Mouse (Mus musculus): Measurements from ENCODE around the gene Sntb2. TPM values are rescaled to one million over a fixed set of nuclear protein-coding genes. Genes with fewer than 3 reads are reported as not detected.
"Not testable (repeated sequence)": the region's sequence is repeated elsewhere in the genome, so short reads cannot be mapped to it uniquely, and the experiment has no call there.

Gene Sntb2
- polyA plus RNA-seq, 1 experiment from 2014 or later, result 18.7 TPM

GRCm38 (mm10) chr8:106974754-106975153 is 39.2 kb downstream of the Sntb2 start:
- no peak overlapping the region for H3K4me3 ChIP-seq (ENCODE audit: low read length)
- no peaks in the 10 kb centered on the region for H3K27me3 ChIP-seq (ENCODE audit: control insufficient read depth, insufficient read depth, low read length)
- H3K27ac ChIP-seq (ENCODE audit: low read depth, low read length), result no peak overlapping the region
- no peaks in the 10 kb centered on the region for H3K9me3 ChIP-seq (ENCODE audit: control insufficient read depth, low read length)
- no peak overlapping the region for H3K9ac ChIP-seq (ENCODE audit: low read depth, low read length)
- WGBS, result 72% methylated on average over 7 of the region's 7 CpGs
- no peak overlapping the region for H3K4me2 ChIP-seq (replicated peaks; ENCODE audit: low read depth, low read length)
- no peaks in the 10 kb centered on the region for H3K36me3 ChIP-seq (ENCODE audit: control insufficient read depth, insufficient read depth, low read length)
- no peak for ATAC-seq (ENCODE audit: low FRiP score, low TSS enrichment)
- H3K4me1 ChIP-seq (ENCODE audit: control insufficient read depth, insufficient read depth, low read length), result no peaks in the 10 kb centered on the region

DNA sequence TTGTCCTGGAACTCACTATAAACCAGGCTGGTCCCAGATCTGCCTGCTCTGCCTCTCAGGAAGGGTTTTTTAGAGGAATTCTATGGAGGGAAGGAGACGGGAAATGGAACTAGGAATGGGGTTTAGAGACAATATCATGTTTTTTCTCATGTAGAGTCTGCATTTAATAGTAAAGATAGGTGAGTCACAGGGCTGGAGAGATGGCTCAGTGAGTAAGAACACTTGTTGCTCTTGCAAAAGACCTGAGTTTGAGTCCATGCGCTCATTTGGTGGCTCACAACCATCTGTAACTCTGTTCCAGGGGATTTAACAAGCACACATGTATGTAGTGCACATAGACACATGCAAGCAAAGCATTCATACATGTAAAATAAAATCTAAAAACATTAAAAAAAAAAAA is 40.2 kb downstream of the Sntb2 start:
- H3K4me3 ChIP-seq (ENCODE audit: low read length), result no peak overlapping the region
- H3K4me2 ChIP-seq (replicated peaks; ENCODE audit: low read depth, low read length), result no peak overlapping the region
- ATAC-seq (ENCODE audit: low FRiP score, low TSS enrichment), result no peak
- no peaks in the 10 kb centered on the region for H3K9me3 ChIP-seq (ENCODE audit: control insufficient read depth, low read length)
- H3K27ac ChIP-seq (ENCODE audit: low read depth, low read length), result no peak overlapping the region
- H3K4me1 ChIP-seq (ENCODE audit: control insufficient read depth, insufficient read depth, low read length), result no peaks in the 10 kb centered on the region
- 81% methylated on average over 2 of the region's 2 CpGs for WGBS
- no peak overlapping the region for H3K9ac ChIP-seq (ENCODE audit: low read depth, low read length)
- H3K27me3 ChIP-seq (ENCODE audit: control insufficient read depth, insufficient read depth, low read length), result no peaks in the 10 kb centered on the region
- H3K36me3 ChIP-seq (ENCODE audit: control insufficient read depth, insufficient read depth, low read length), result no peaks in the 10 kb centered on the region

DNA sequence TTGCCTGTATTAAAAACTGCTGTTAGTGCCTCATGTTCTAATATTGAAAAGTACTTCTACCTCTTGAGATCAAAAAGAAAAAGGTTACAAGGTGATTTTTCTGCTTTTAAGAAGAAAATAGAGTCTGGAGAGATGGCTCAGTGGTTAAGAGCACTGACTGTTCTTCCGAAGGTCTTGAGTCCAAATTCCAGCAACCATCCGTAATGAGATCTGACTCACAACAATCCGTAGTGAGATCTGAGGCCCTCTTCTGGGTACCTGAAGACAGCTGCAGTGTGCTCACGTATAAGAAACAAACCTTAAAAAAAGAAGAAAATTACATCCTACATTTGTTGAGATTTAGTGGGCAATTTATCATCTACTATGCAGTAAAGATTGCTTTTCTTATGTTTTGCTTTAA is 40.9 kb downstream of the Sntb2 start:
- Histone ChIP-seq H3K27ac (ENCODE audit: low read depth, low read length) (no peak overlapping the region), H3K27me3 (ENCODE audit: control insufficient read depth, insufficient read depth, low read length) (no peaks in the 10 kb centered on the region), H3K9me3 (ENCODE audit: control insufficient read depth, low read length) (no peaks in the 10 kb centered on the region), H3K9ac (ENCODE audit: low read depth, low read length) (no peak overlapping the region), H3K36me3 (ENCODE audit: control insufficient read depth, insufficient read depth, low read length) (0 out of 2 replicates have a peak, but pooled peaks cover 3% of the 10 kb centered on the region), H3K4me1 (ENCODE audit: control insufficient read depth, insufficient read depth, low read length) (no peaks in the 10 kb centered on the region), H3K4me3 (ENCODE audit: low read length) (no peak overlapping the region), H3K4me2 (replicated peaks; ENCODE audit: low read depth, low read length) (no peak overlapping the region)
- ATAC-seq (ENCODE audit: low FRiP score, low TSS enrichment), result no peak
- WGBS, result 75% methylated on average over 4 of the region's 4 CpGs

DNA sequence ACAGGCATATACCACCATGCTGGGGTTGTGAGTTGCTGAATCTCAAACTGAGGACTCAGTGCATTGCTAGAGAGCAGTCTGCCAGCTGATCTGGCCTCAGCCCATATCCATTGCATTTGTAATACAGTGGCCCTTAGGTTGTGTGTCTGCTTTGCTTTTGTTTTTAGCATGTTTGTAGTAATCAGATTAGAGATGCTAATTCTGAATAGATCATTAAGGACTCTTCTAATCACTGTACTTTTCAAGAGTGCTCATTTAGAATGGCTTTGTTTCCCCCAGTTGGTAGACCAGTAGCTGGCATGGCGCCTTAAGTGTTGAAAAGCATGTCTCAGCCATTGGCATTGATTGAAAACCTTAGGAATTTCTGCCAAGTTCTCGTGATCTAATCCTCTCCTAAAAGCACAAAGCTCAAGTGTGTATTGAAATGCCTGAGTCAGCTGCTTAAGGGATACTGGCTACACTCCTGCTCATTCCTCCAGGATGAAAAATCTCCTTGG is 43.3 kb downstream of the Sntb2 start:
- Histone ChIP-seq H3K27me3 (ENCODE audit: control insufficient read depth, insufficient read depth, low read length) (no peaks in the 10 kb centered on the region), H3K9me3 (ENCODE audit: control insufficient read depth, low read length) (no peaks in the 10 kb centered on the region), H3K4me3 (ENCODE audit: low read length) (no peak overlapping the region), H3K4me1 (ENCODE audit: control insufficient read depth, insufficient read depth, low read length) (no peaks in the 10 kb centered on the region), H3K27ac (ENCODE audit: low read depth, low read length) (no peak overlapping the region), H3K36me3 (ENCODE audit: control insufficient read depth, insufficient read depth, low read length) (peaks cover 10% of the 10 kb centered on the region; the same call in 1 of the 2 replicates), H3K9ac (ENCODE audit: low read depth, low read length) (no peak overlapping the region), H3K4me2 (replicated peaks; ENCODE audit: low read depth, low read length) (no peak overlapping the region)
- ATAC-seq (ENCODE audit: low FRiP score, low TSS enrichment), result no peak
- WGBS, result 72% methylated on average over 2 of the region's 2 CpGs

DNA sequence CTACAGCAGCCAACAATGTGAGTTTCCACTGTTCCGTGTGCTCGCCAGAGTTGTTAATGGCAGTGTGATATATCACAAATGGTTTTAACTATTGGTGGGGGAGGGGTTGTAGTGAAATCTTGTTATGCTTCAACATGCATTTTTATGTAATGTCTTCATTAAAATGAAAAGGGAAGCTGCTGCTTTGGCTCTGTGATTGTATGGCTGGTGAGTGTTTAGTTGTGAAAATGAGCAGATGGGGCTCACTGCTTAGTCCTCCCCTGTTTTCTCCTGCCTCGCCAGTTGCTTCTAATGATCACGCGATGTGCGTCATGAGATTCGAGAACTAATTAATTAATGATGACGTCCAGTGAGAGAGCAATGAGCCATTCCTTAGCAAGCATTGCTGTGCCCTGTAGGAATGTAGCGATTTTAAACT is 49.9 kb downstream of the Sntb2 start:
- Histone ChIP-seq H3K4me3 (ENCODE audit: low read length) (no peak overlapping the region), H3K27me3 (ENCODE audit: control insufficient read depth, insufficient read depth, low read length) (no peaks in the 10 kb centered on the region), H3K4me2 (replicated peaks; ENCODE audit: low read depth, low read length) (no peak overlapping the region), H3K4me1 (ENCODE audit: control insufficient read depth, insufficient read depth, low read length) (no peaks in the 10 kb centered on the region), H3K36me3 (ENCODE audit: control insufficient read depth, insufficient read depth, low read length) (peaks cover 10% of the 10 kb centered on the region; the same call in 1 of the 2 replicates), H3K27ac (ENCODE audit: low read depth, low read length) (no peak overlapping the region), H3K9ac (ENCODE audit: low read depth, low read length) (no peak overlapping the region), H3K9me3 (ENCODE audit: control insufficient read depth, low read length) (no peaks in the 10 kb centered on the region)
- WGBS, result 67% methylated on average over 9 of the region's 9 CpGs
- no peak for ATAC-seq (ENCODE audit: low FRiP score, low TSS enrichment)

GRCm38 (mm10) chr8:106985951-106986350 is 50.4 kb downstream of the Sntb2 start:
- H3K4me2 ChIP-seq (replicated peaks; ENCODE audit: low read depth, low read length), result no peak overlapping the region
- no peak overlapping the region for H3K9ac ChIP-seq (ENCODE audit: low read depth, low read length)
- H3K36me3 ChIP-seq (ENCODE audit: control insufficient read depth, insufficient read depth, low read length), result peaks cover 10% of the 10 kb centered on the region; the same call in 1 of the 2 replicates
- no peak for ATAC-seq (ENCODE audit: low FRiP score, low TSS enrichment)
- no peaks in the 10 kb centered on the region for H3K4me1 ChIP-seq (ENCODE audit: control insufficient read depth, insufficient read depth, low read length)
- H3K4me3 ChIP-seq (ENCODE audit: low read length), result no peak overlapping the region
- no peak overlapping the region for H3K27ac ChIP-seq (ENCODE audit: low read depth, low read length)
- no peaks in the 10 kb centered on the region for H3K9me3 ChIP-seq (ENCODE audit: control insufficient read depth, low read length)
- no peaks in the 10 kb centered on the region for H3K27me3 ChIP-seq (ENCODE audit: control insufficient read depth, insufficient read depth, low read length)

DNA sequence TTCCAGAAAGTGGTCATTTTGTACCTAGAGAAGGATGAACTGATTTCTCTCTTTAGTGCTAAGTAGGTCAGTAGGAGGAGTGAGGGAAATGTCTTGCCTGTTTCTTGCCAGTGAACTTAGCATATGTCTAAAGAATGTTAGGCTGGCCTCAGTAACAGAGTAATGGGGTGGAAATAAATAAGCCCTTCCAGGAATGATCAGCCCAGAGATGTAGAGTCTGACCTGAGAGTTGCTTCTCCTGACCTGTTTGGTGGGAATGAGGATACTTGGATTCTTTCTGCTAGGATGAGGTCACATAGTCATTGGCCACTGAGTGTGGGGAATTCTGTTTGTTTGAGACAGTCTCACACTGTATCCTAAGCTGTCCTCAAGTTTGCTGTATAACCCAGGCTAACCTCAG is 52.0 kb downstream of the Sntb2 start:
- no peaks in the 10 kb centered on the region for H3K4me1 ChIP-seq (ENCODE audit: control insufficient read depth, insufficient read depth, low read length)
- H3K36me3 ChIP-seq (ENCODE audit: control insufficient read depth, insufficient read depth, low read length), result peaks cover 15% of the 10 kb centered on the region; the same call in 1 of the 2 replicates
- ATAC-seq (ENCODE audit: low FRiP score, low TSS enrichment), result no peak
- H3K9me3 ChIP-seq (ENCODE audit: control insufficient read depth, low read length), result no peaks in the 10 kb centered on the region
- no peak overlapping the region for H3K4me3 ChIP-seq (ENCODE audit: low read length)
- H3K9ac ChIP-seq (ENCODE audit: low read depth, low read length), result no peak overlapping the region
- no peak overlapping the region for H3K27ac ChIP-seq (ENCODE audit: low read depth, low read length)
- no peak overlapping the region for H3K4me2 ChIP-seq (replicated peaks; ENCODE audit: low read depth, low read length)
- no peaks in the 10 kb centered on the region for H3K27me3 ChIP-seq (ENCODE audit: control insufficient read depth, insufficient read depth, low read length)

GRCm38 (mm10) chr8:106991393-106991792 is 55.8 kb downstream of the Sntb2 start:
- no peak overlapping the region for H3K4me3 ChIP-seq (ENCODE audit: low read length)
- H3K36me3 ChIP-seq (ENCODE audit: control insufficient read depth, insufficient read depth, low read length), result peaks cover 15% of the 10 kb centered on the region
- no peak for ATAC-seq (ENCODE audit: low FRiP score, low TSS enrichment)
- WGBS, result 92% methylated on average over 7 of the region's 7 CpGs
- no peaks in the 10 kb centered on the region for H3K27me3 ChIP-seq (ENCODE audit: control insufficient read depth, insufficient read depth, low read length)
- no peak overlapping the region for H3K27ac ChIP-seq (ENCODE audit: low read depth, low read length)
- no peak overlapping the region for H3K4me2 ChIP-seq (replicated peaks; ENCODE audit: low read depth, low read length)
- H3K9ac ChIP-seq (ENCODE audit: low read depth, low read length), result no peak overlapping the region
- H3K9me3 ChIP-seq (ENCODE audit: control insufficient read depth, low read length), result no peaks in the 10 kb centered on the region
- no peaks in the 10 kb centered on the region for H3K4me1 ChIP-seq (ENCODE audit: control insufficient read depth, insufficient read depth, low read length)

- not testable (repeated sequence) for H3K4me3 ChIP-seq (ENCODE audit: low read length); H3K9ac ChIP-seq (ENCODE audit: low read depth, low read length); ATAC-seq (ENCODE audit: low FRiP score, low TSS enrichment); H3K4me1 ChIP-seq (ENCODE audit: control insufficient read depth, insufficient read depth, low read length); H3K4me2 ChIP-seq (replicated peaks; ENCODE audit: low read depth, low read length); H3K9me3 ChIP-seq (ENCODE audit: control insufficient read depth, low read length); H3K27me3 ChIP-seq (ENCODE audit: control insufficient read depth, insufficient read depth, low read length); H3K27ac ChIP-seq (ENCODE audit: low read depth, low read length)
- peaks cover 21% of the 10 kb centered on the region for H3K36me3 ChIP-seq (ENCODE audit: control insufficient read depth, insufficient read depth, low read length)
- whole genome bisulfite sequencing, result 86% methylated on average over 4 of the region's 4 CpGs
Measured at GRCm38 (mm10) chr8:106996339-106996738, 60.8 kb downstream of the Sntb2 start.

Measured in kidney, embryonic 14.5 days (tissue).